Mouse (Mus musculus): ENCODE results near the gene Cacna1d.

The Cacna1d gene

DNA sequence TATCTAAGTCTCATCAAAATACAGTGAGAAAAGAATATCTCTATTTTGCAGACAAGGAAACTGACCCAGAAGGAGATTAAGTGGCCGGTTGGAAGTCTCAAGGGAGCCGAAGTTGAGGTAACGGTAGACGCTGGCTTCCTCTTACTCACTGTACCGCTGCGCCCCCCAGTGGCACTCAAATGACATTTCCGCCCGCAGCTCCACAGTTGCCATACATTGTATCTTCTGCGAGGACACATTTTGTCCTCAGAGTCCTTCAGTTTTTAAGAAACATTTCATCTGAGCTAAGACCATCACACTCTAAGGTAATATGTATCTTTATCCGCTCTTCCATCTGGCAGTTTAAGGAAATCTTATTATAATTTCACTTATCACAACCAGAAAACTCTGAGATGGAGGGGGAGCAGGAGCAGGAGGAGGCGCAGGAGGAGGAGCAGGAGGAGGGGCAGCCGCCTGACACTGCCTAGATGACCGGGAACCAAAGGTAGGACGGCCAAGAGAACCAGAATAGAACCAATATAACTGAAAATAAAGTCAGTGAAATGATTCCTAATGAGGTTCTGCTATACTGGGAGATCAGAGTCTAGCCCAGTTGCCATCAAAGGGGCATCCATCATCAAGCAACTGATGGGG is 31.2 kb downstream of the Cacna1d start:
- DNase-seq (ENCODE audit: inconsistent age in 2 of 2, low spot score in 1 of 2): peak; percentile 76 to 94

DNA sequence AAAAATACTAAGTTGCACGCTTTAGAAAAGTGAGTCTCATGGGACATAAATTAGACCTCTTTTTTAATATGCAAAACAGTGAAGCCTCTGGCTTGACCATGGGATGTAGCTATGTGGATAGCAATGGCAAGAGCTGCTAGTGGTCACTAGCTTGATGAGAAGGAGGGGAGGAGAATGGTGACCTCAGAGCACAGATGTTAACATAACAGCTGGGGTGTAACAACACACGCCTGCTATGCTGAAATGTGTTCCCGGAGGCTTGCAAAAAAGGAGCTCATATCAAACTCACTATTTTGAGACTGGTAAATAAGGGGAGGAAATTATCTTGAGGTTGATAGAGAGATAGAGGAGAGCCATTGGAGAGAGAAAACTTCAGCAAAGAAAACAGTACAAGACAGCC is 32.4 kb downstream of the Cacna1d start:
- DNase-seq (ENCODE audit: inconsistent age in 2 of 2, low spot score in 1 of 2): no peak

GRCm38 (mm10) chr14:30457897-30458296 is 33.4 kb downstream of the Cacna1d start:
- DNase-seq (ENCODE audit: inconsistent age in 2 of 2, low spot score in 1 of 2): peak; percentile 29 to 47

DNA sequence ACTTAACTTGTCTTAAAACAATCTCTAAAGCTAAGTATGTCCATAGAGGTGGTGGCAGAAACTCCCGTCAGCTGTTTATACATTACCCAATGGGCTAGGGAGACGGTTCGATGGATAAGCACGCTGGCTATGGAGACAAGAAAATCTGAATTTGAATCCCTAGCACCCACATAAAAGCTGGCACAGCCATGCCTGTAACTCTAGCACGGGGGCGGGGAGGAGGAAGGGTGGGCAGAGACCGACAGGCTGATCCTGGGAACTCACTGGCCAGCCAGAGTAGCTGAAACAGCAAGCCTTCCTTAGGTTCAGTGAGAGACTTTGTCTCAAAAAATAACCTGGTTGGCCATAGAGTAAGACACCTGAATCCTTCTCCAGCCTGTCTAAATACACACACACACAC is 33.8 kb downstream of the Cacna1d start:
- no peak for DNase-seq (ENCODE audit: inconsistent age in 2 of 2, low spot score in 1 of 2)

GRCm38 (mm10) chr14:30455801-30456595 is 35.3 kb downstream of the Cacna1d start:
- peak in 1 of 2 experiments; percentile 62 for DNase-seq (ENCODE audit: inconsistent age in 2 of 2, low spot score in 1 of 2)

GRCm38 (mm10) chr14:30439915-30440314 is 51.3 kb downstream of the Cacna1d start:
- no peak for DNase-seq (ENCODE audit: inconsistent age in 2 of 2, low spot score in 1 of 2)

DNA sequence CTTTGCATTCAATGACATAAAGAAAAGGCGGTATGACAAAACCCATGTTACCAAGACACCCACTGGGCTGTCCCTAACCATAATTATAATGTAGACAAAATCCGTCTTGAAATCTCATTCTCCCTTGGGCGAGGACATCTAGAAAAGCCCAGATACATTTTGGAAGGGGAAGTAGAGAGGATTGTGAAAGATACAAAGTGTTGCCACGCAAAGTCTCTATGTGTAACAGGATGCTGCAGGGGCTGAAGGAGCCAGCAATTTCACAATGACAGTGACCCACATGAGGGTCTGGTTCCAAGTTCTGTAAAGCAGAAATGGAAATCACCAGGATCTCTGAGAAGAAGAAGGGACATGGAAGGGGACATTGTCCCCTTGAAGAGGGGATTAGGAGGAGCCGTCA is 55.9 kb downstream of the Cacna1d start:
- no peak for DNase-seq (ENCODE audit: inconsistent age in 2 of 2, low spot score in 1 of 2)

DNA sequence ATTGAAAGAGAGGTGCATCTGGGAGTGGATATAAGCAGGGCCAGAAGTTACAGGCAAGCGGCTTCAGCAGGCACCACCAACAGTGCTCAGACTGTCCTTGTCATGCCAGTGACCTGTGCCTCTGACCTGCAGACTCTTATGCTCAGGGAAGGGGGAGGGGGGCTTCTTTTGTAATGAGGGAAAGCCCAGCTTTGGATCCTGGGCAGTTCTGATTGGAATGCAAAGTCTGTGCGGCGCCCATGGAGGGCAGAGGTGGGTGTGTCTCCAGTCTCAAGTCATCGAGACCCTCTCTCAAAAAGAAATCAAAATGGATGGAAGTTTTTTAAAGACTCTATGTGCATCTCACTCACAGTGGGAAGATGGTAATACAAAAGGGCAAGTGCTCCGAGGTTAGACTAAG is 60.8 kb downstream of the Cacna1d start:
- no peak for DNase-seq (ENCODE audit: inconsistent age in 2 of 2, low spot score in 1 of 2)

GRCm38 (mm10) chr14:30430026-30430425 is 61.2 kb downstream of the Cacna1d start:
- no peak for DNase-seq (ENCODE audit: inconsistent age in 2 of 2, low spot score in 1 of 2)

- no peak for DNase-seq (ENCODE audit: inconsistent age in 2 of 2, low spot score in 1 of 2)
These were observed 61.6 kb downstream of the Cacna1d start for GRCm38 (mm10) chr14:30429606-30430005.

- no peak for DNase-seq (ENCODE audit: inconsistent age in 2 of 2, low spot score in 1 of 2)
These were observed 62.5 kb downstream of the Cacna1d start for GRCm38 (mm10) chr14:30428757-30429156.

DNA sequence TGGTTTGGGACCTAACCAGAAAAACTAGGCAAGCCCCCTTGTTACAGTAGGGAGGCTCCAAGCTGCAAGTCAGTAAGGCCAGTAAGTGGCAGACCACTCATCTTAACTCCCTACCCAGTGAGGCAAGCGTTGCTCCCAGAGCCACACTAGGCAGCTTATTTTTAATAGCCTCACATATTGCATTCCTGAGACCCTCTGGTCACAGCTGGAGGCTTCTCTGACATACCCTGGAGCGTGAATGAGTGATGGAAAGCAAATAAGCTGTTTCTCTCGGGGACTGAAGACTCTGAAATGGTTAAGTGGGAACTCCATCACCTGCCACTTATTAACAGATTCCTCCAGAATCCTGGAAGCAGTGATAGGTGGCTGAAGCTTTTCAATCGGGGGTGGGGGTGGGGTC is 65.4 kb downstream of the Cacna1d start:
- DNase-seq (ENCODE audit: inconsistent age in 2 of 2, low spot score in 1 of 2): no peak

GRCm38 (mm10) chr14:30425175-30425574 is 66.1 kb downstream of the Cacna1d start:
- no peak for DNase-seq (ENCODE audit: inconsistent age in 2 of 2, low spot score in 1 of 2)

- peak in 1 of 2 experiments; percentile 58 for DNase-seq (ENCODE audit: inconsistent age in 2 of 2, low spot score in 1 of 2)
These were observed 66.6 kb downstream of the Cacna1d start for GRCm38 (mm10) chr14:30424638-30425037.

DNA sequence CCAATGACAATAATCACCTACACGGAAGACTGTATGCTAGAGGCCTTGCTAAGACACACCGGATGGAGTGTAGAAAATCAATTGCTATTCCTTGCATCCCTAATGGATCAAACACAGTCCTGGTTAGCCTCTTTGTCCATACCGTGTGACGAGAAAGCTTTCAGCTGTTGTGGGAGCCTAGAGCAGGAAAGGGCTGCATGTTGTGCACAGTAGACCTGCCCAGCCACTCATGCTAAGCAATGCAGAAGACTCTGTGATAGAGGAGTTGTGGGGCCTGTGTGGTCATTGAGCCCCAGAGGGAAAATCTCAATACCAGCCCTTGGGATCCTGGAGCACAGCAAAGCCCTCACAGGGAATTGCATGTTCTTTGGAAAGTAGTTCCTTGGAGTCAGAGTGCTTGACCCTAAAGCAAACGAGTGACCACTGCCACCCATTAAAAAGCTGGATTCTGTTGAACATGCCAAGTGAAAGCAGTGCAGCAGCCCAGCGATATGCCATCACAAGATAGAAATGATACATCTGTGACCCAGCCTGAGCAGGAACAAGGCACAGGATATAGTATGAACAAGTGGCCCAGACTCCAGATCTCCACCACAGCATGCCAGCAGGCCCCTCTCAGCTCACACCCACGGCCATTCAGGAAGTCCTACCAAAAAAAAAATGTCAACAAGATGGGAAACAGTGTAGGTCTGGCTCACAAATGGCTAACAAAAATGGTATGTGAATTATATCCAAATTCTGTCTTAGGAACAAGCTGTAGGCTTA is 68.7 kb downstream of the Cacna1d start:
- DNase-seq (ENCODE audit: inconsistent age in 2 of 2, low spot score in 1 of 2): no peak

- no peak for DNase-seq (ENCODE audit: inconsistent age in 2 of 2, low spot score in 1 of 2)
These were observed 71.8 kb downstream of the Cacna1d start for GRCm38 (mm10) chr14:30419458-30419857.

DNA sequence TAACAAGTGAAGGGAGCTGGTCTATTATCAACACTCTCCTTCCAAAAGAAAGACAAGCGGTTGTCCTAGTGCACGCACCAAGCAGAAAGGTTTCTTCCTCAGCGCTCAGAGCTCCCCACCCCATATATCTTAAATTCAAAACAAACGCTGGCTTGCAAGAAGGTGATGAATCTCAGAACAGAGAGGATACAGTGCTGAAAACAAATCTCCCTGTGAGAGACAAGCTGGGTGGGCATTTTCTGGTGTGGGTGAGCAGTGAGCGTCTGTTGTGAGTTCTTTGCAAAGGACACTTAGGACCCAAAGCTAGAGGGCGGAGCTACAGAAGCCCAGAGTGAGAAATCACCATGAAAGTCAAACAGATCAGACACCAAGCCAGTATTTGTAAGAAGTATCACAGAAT is 72.2 kb downstream of the Cacna1d start:
- no peak for DNase-seq (ENCODE audit: inconsistent age in 2 of 2, low spot score in 1 of 2)

DNA sequence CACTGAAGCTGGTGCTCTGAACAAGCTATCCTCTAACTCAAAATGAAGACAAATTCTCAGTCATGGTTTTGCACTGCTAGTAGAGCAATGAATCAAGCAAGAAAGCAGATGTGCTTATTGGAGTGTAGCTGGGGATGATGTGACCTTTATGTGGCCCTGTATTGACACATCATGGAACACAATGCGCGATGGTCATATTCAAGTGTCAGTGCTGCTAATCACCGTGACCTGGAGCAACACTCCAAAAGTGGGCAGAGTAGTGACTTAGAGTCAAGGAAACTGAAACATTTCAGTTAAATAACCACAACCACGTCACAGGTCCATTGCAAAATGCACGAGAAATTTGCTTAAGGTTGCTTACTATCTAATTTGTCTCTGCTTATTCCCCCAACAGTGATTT is 75.4 kb downstream of the Cacna1d start:
- no peak for DNase-seq (ENCODE audit: inconsistent age in 2 of 2, low spot score in 1 of 2)

- DNase-seq (ENCODE audit: inconsistent age in 2 of 2, low spot score in 1 of 2): no peak
These were observed 77.1 kb downstream of the Cacna1d start for GRCm38 (mm10) chr14:30414131-30414530.

DNA sequence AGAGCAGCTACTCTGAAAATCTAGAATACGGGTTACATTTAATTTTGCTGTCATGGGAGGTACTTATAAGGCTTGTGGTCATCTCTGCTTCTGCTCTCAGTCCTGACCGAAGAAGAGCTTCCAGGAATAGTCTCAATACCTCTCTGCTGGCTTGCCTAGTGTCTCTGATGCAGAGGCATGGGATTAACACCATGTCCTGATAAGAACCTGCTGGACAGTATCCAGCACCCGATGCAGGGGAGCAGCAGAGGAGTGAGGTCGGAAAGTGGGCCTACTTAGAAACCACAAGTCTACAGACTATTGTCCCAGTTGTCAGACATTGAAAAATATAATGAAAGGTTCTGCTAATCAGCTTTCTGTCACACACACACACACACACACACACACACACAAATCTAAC is 81.9 kb downstream of the Cacna1d start:
- DNase-seq (ENCODE audit: inconsistent age in 2 of 2, low spot score in 1 of 2): no peak

GRCm38 (mm10) chr14:30405456-30406225 is 85.6 kb downstream of the Cacna1d start:
- DNase-seq (ENCODE audit: inconsistent age in 2 of 2, low spot score in 1 of 2): peak in 1 of 2 experiments; percentile 43

Data from adrenal gland, adult (tissue).